Mouse (Mus musculus): ENCODE data around the gene Plcxd3. TPM values are rescaled to one million over a fixed set of nuclear protein-coding genes. Genes with fewer than 3 reads are reported as not detected.
"Not testable (repeated sequence)": the region's sequence is repeated elsewhere in the genome, so short reads cannot be mapped to it uniquely, and the experiment has no call there.

Plcxd3 gene
- polyA plus RNA-seq, 1 experiment from 2014 or later: 16.6 TPM

- H3K36me3 ChIP-seq (ENCODE audit: control insufficient read depth, insufficient read depth, low read length); H3K9ac ChIP-seq (ENCODE audit: low read length); H3K27me3 ChIP-seq (ENCODE audit: control insufficient read depth, insufficient read depth, low read length); ATAC-seq (ENCODE audit: low FRiP score); H3K4me1 ChIP-seq (ENCODE audit: control insufficient read depth, insufficient read depth, low read length); DNase-seq (ENCODE audit: low spot score, missing footprints); H3K27ac ChIP-seq (ENCODE audit: low read depth, low read length); H3K4me2 ChIP-seq; H3K9me3 ChIP-seq (ENCODE audit: control insufficient read depth, low read length); H3K4me3 ChIP-seq (ENCODE audit: low read depth, low read length): not testable (repeated sequence)
- 89% methylated on average over 8 of the region's 8 CpGs for WGBS
These were observed 224.0 kb downstream of the Plcxd3 start for GRCm38 (mm10) chr15:4599331-4599730.

GRCm38 (mm10) chr15:4605630-4606029, 230.3 kb downstream of the Plcxd3 start:
- Histone ChIP-seq H3K27me3 (ENCODE audit: control insufficient read depth, insufficient read depth, low read length) (no peaks in the 10 kb centered on the region), H3K27ac (ENCODE audit: low read depth, low read length) (no peak overlapping the region), H3K4me2 (no peak overlapping the region), H3K36me3 (ENCODE audit: control insufficient read depth, insufficient read depth, low read length) (no peaks in the 10 kb centered on the region), H3K4me1 (ENCODE audit: control insufficient read depth, insufficient read depth, low read length) (no peaks in the 10 kb centered on the region), H3K4me3 (ENCODE audit: low read depth, low read length) (no peak overlapping the region), H3K9me3 (ENCODE audit: control insufficient read depth, low read length) (no peaks in the 10 kb centered on the region), H3K9ac (ENCODE audit: low read length) (no peak overlapping the region)
- ATAC-seq (ENCODE audit: low FRiP score): no peak
- 83% methylated on average over 6 of the region's 6 CpGs for WGBS
- DNase-seq (ENCODE audit: low spot score, missing footprints): no peak

Data from midbrain, embryonic 11.5 days (tissue).